Mouse (Mus musculus) liver, adult 2 months (tissue): Measurements from ENCODE around the gene Pappa.

ENCODE experiments used
- CTCF ChIP-seq: fragments of 200-500 bp; IDR thresholded peaks from 2 replicates; pipeline ENCODE4 v1.5.1; 2011; ENCODE audit warnings: low read depth, low read length, control low read depth
- POLR2A ChIP-seq: fragments of 200-500 bp; IDR thresholded peaks from 2 replicates; pipeline ENCODE4 v1.6.1; 2011; ENCODE audit warnings: low read length, control low read depth; ENCODE audit not compliant: insufficient read depth; ENCODE audit errors: extremely low read depth

GRCm38 (mm10) chr4:65132657-65133056 is 8.7 kb downstream of the Pappa start:
- TF ChIP-seq CTCF = no peak
- no peak for TF ChIP-seq POLR2A
